Mouse (Mus musculus) myocyte (in vitro differentiated cells): ENCODE results near the gene Faap100. TPM values are rescaled to one million over a fixed set of nuclear protein-coding genes. Genes with fewer than 3 reads are reported as not detected.
A peak's percentile ranks its signal among the peaks of the same experiment; 100 is the strongest.

Source experiments
- H3K27me3 ChIP-seq: one replicate; pipeline ENCODE4 v1.6.1; 2011; ENCODE audit not compliant: control insufficient read depth, insufficient read depth, insufficient read length
- H3K36me3 ChIP-seq: one replicate; pipeline ENCODE4 v1.6.1; 2011; ENCODE audit not compliant: control insufficient read depth, insufficient read depth
- H3K4me2 ChIP-seq: one replicate; pipeline ENCODE4 v1.6.1; 2011; ENCODE audit warnings: low read depth, control low read depth
- H3K4me3 ChIP-seq: one replicate; pipeline ENCODE4 v1.5.1; 2011; ENCODE audit warnings: mild to moderate bottlenecking, control low read depth, moderate library complexity
- H3K79me2 ChIP-seq: one replicate; pipeline ENCODE4 v1.6.1; 2011; ENCODE audit not compliant: control insufficient read depth, insufficient read depth
- H3ac ChIP-seq: one replicate; pipeline ENCODE4 v1.6.1; 2011; ENCODE audit not compliant: control insufficient read depth, insufficient read length
- CEBPB ChIP-seq: IDR thresholded peaks from 2 replicates; pipeline ENCODE4 v1.6.1; 2011; ENCODE audit warnings: mild to moderate bottlenecking, moderate library complexity; ENCODE audit not compliant: poor library complexity, insufficient read depth, severe bottlenecking
- E2F4 ChIP-seq: IDR thresholded peaks from one replicate; pipeline ENCODE4 v1.6.1; 2011; ENCODE audit warnings: mild to moderate bottlenecking, control low read depth, moderate library complexity; ENCODE audit not compliant: insufficient read depth
- MAX ChIP-seq: IDR thresholded peaks from one replicate; pipeline ENCODE4 v1.6.1; 2011; ENCODE audit warnings: low read depth, mild to moderate bottlenecking, control low read depth
- MYOD1 ChIP-seq, 3 experiments: IDR thresholded peaks; one replicate each; pipeline ENCODE4 v1.6.1; 2011; ENCODE audit warnings: control low read depth in 2 of 3, low read depth in 2 of 3, mild to moderate bottlenecking in 2 of 3, moderate library complexity in 1 of 3; ENCODE audit not compliant: insufficient read length in 2 of 3, control insufficient read depth in 1 of 3
- MYOG ChIP-seq, 3 experiments: IDR thresholded peaks; one replicate each; pipeline ENCODE4 v1.6.1; 2011; ENCODE audit warnings: control low read depth in 2 of 3, low read depth in 2 of 3, mild to moderate bottlenecking in 2 of 3; ENCODE audit not compliant: insufficient read length in 2 of 3, control insufficient read depth in 1 of 3, insufficient read depth in 1 of 3
- POLR2A ChIP-seq: IDR thresholded peaks from one replicate; pipeline ENCODE4 v1.6.1; 2011; ENCODE audit warnings: low read depth, mild to moderate bottlenecking, control low read depth, moderate library complexity; ENCODE audit not compliant: insufficient read length
- POLR2AphosphoS2 ChIP-seq: IDR thresholded peaks from one replicate; pipeline ENCODE4 v1.6.1; 2011; ENCODE audit warnings: low read depth, control low read depth; ENCODE audit not compliant: insufficient read length
- REST ChIP-seq: IDR thresholded peaks from one replicate; pipeline ENCODE4 v1.6.1; 2011; ENCODE audit warnings: mild to moderate bottlenecking, control low read depth, moderate library complexity; ENCODE audit not compliant: insufficient read depth, insufficient read length
- SRF ChIP-seq: IDR thresholded peaks from one replicate; pipeline ENCODE4 v1.6.1; 2011; ENCODE audit warnings: low read depth; ENCODE audit not compliant: control insufficient read depth, insufficient read length
- TCF12 ChIP-seq: IDR thresholded peaks from one replicate; pipeline ENCODE4 v1.6.1; 2011; ENCODE audit warnings: mild to moderate bottlenecking, control low read depth; ENCODE audit not compliant: poor library complexity, insufficient read depth, severe bottlenecking
- TCF3 ChIP-seq: IDR thresholded peaks from one replicate; pipeline ENCODE4 v1.6.1; 2011; ENCODE audit warnings: low read depth, control low read depth; ENCODE audit not compliant: insufficient read length
- USF1 ChIP-seq: IDR thresholded peaks from one replicate; pipeline ENCODE4 v1.6.1; 2011; ENCODE audit warnings: low read depth, mild to moderate bottlenecking, control low read depth, moderate library complexity
- polyA plus RNA-seq: library from polyadenylated mRNA; unstranded; fragments of >200 nt; fragmentation: generic; extraction: Trizol; gene quantifications from one replicate; pipeline ENCODE4 v1.2.1, GENCODE M21; 2012; ENCODE audit warnings: missing spikeins

The Faap100 gene
- polyA plus RNA-seq, 1 experiment: 12.3 TPM

- Histone ChIP-seq H3K79me2 (peaks cover 6% of the 10 kb centered on the region), H3K27me3 (no peaks in the 10 kb centered on the region), H3K4me3 (peak overlapping the region; percentile 65), H3K4me2 (peak overlapping the region; percentile 94), H3K36me3 (peaks cover 5% of the 10 kb centered on the region), H3ac (peak overlapping the region; percentile 26)
- TF ChIP-seq USF1 (no peak), MYOG (IDR thresholded peaks at IDR 0.05; ENCODE audit: control insufficient read depth in 1 of 3, insufficient read depth in 1 of 3, insufficient read length in 2 of 3, low read depth in 2 of 3) (peak in 1 of 3 experiments; percentile 13), TCF3 (no peak), MYOD1 (IDR thresholded peaks at IDR 0.05; ENCODE audit: control insufficient read depth in 1 of 3, insufficient read length in 2 of 3, low read depth in 2 of 3) (peak in 1 of 3 experiments; percentile 36), POLR2AphosphoS2 (no peak), SRF (no peak), POLR2A (no peak), E2F4 (no peak)
Observed at GRCm38 (mm10) chr11:120377337-120377736, 1.2 kb downstream of the Faap100 start.

DNA sequence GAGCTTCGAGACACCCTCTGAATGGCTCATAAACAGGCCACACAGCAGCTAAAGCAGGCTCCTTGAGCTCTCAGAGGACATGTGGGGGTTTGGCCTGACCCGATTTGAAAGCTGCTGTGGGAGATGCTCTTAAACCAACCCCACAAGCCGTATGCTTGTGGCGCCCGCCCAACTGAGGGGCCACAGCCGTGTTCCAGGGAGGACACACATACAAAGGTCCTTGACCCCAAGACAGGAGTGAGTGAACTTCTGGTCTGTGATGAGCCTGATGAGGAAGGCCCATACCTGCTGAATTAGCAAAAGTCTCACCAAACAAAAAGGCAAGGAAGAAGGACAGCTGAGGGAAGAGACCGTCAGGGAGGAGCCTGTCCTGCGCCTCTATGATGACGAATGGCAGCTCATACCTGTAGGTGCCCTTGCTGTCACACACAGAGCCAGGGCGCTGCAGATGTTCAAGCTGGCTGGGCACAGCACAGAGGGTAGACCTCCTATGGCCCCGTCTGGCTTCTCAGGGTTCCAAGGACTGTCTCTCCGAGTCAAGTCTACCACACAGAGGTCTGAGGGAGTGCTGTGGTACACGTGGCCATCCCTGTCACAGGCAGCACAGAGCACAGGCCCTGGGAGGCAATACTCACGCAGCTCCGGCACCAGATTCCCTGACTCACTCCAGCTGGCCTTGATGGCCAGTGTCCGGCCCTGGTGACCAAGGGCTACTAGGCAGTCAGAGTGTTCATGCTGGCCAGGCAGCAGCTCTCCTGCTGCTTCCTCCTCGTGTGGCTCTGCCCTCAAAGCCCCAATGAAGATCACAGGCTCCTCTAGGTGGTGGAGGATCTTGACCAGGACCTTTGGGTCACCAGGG lies 2.0 kb downstream of the Faap100 start:
- TF ChIP-seq TCF12 (no peak), CEBPB (no peak), MAX (no peak), MYOG (IDR thresholded peaks at IDR 0.05; ENCODE audit: control insufficient read depth in 1 of 3, insufficient read depth in 1 of 3, insufficient read length in 2 of 3, low read depth in 2 of 3) (no peak)
- Histone ChIP-seq H3K4me2 (no peak overlapping the region), H3K79me2 (peaks cover 6% of the 10 kb centered on the region), H3K4me3 (peak overlapping the region; percentile 65), H3ac (no peak overlapping the region), H3K27me3 (no peaks in the 10 kb centered on the region), H3K36me3 (peaks cover 5% of the 10 kb centered on the region)

DNA sequence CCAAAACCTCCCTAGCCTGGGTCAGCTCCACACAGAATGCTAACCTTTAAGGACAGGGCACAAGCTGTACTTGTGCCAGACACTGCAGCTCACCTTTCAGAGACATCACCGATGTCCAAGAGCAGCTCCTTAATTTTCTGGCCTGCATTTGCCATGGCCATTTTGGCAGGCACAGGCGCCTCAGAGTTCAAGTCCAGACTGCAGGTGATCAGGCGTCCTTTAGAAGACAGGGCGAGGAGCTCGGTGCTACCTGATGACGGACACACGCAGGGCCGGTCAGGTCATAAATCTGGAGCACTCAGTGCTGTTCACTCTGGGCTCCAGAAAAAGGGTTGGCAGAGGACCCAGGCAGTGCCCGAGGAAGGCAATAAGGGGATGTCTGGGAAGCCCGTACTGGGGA lies 3.2 kb downstream of the Faap100 start:
- Histone ChIP-seq H3K79me2 (peaks cover 6% of the 10 kb centered on the region), H3ac (no peak overlapping the region), H3K36me3 (peaks cover 5% of the 10 kb centered on the region), H3K27me3 (no peaks in the 10 kb centered on the region), H3K4me2 (no peak overlapping the region), H3K4me3 (no peak overlapping the region)
- no peak for TF ChIP-seq MYOG (IDR thresholded peaks at IDR 0.05; ENCODE audit: control insufficient read depth in 1 of 3, insufficient read depth in 1 of 3, insufficient read length in 2 of 3, low read depth in 2 of 3)
- TF ChIP-seq MAX: no peak
- TF ChIP-seq E2F4: no peak
- no peak for TF ChIP-seq CEBPB
- TF ChIP-seq TCF12: no peak
- TF ChIP-seq MYOD1 (IDR thresholded peaks at IDR 0.05; ENCODE audit: control insufficient read depth in 1 of 3, insufficient read length in 2 of 3, low read depth in 2 of 3): no peak
- TF ChIP-seq REST: no peak
- no peak for TF ChIP-seq TCF3
- TF ChIP-seq SRF: no peak
- no peak for TF ChIP-seq USF1
- no peak for TF ChIP-seq POLR2AphosphoS2
- TF ChIP-seq POLR2A: no peak

- no peak overlapping the region for H3K4me2 ChIP-seq
- H3K27me3 ChIP-seq: no peaks in the 10 kb centered on the region
- H3K4me3 ChIP-seq: no peak overlapping the region
- H3K36me3 ChIP-seq: no peaks in the 10 kb centered on the region
- H3K79me2 ChIP-seq: peaks cover 6% of the 10 kb centered on the region
- H3ac ChIP-seq: no peak overlapping the region
- no peak for TF ChIP-seq SRF
- TF ChIP-seq REST: no peak
- no peak for TF ChIP-seq TCF12
- no peak for TF ChIP-seq CEBPB
- no peak for TF ChIP-seq POLR2AphosphoS2
- no peak for TF ChIP-seq E2F4
- no peak for TF ChIP-seq TCF3
- TF ChIP-seq MAX: no peak
- no peak for TF ChIP-seq MYOG (IDR thresholded peaks at IDR 0.05; ENCODE audit: control insufficient read depth in 1 of 3, insufficient read depth in 1 of 3, insufficient read length in 2 of 3, low read depth in 2 of 3)
- no peak for TF ChIP-seq MYOD1 (IDR thresholded peaks at IDR 0.05; ENCODE audit: control insufficient read depth in 1 of 3, insufficient read length in 2 of 3, low read depth in 2 of 3)
- TF ChIP-seq POLR2A: no peak
- no peak for TF ChIP-seq USF1
Observed at GRCm38 (mm10) chr11:120373820-120374586, 4.6 kb downstream of the Faap100 start.
